ENCODE assay signal across 22 mouse cellular contexts in genomic region chr4:55603821-55604435, GRCm38 (mm10).
DNase-seq lines count a peak whose midpoint lies in the region; ATAC-seq and TF ChIP-seq lines count a peak whose summit lies in the region.
"Had no signal": no experiment of that assay in that cellular context is flagged by ENCODE, and none has a peak within 500 bp of the region (broad histone marks: within the 10 kb centered on the region; RNA-seq: fewer than 3 reads in every experiment).

No protein-coding gene starts in this region.

- 0 out of 2 replicates have a peak, but pooled peaks have one; percentile 35 for ATAC-seq in embryonic facial prominence, embryonic 12.5 days (ENCODE audit: insufficient number of reproducible peaks, insufficient read depth, low FRiP score, low TSS enrichment)
- ATAC-seq in hindbrain, embryonic 14.5 days (ENCODE audit: low FRiP score) = no peak
- no peak for ATAC-seq in hindbrain, embryonic 12.5 days (ENCODE audit: low FRiP score)
- peak; percentile 27; the same call in 1 of the 2 replicates for ATAC-seq in neural tube, embryonic 13.5 days (ENCODE audit: low read depth)
- ATAC-seq: CD4-positive, CD25-positive, alpha-beta regulatory T cell, adult 4 months; liver, postnatal 0 days had no signal

- no peaks in the 10 kb centered on the region for H3K9me3 ChIP-seq in embryonic facial prominence, embryonic 12.5 days
- H3K9me3 ChIP-seq in embryonic facial prominence, embryonic 10.5 days = no peaks in the 10 kb centered on the region
- no peaks in the 10 kb centered on the region for H3K9me3 ChIP-seq in hindbrain, embryonic 14.5 days (ENCODE audit: control insufficient read depth, low read length)
- H3K9me3 ChIP-seq in hindbrain, embryonic 12.5 days (replicated peaks) = no peaks in the 10 kb centered on the region
- no peaks in the 10 kb centered on the region for H3K9me3 ChIP-seq in neural tube, embryonic 13.5 days
- H3K9me3 ChIP-seq: forebrain, embryonic 10.5 days; heart, embryonic 13.5 days had no signal

- no peak overlapping the region for H3K9ac ChIP-seq in embryonic facial prominence, embryonic 12.5 days
- H3K9ac ChIP-seq in hindbrain, embryonic 14.5 days = no peak overlapping the region
- no peak overlapping the region for H3K9ac ChIP-seq in hindbrain, embryonic 12.5 days
- H3K9ac ChIP-seq in neural tube, embryonic 13.5 days = no peak overlapping the region
- H3K9ac ChIP-seq: heart, embryonic 13.5 days; liver, postnatal 0 days had no signal

- TF ChIP-seq CTCF in small intestine, adult 2 months (IDR thresholded peaks at IDR 0.05; ENCODE audit: extremely low read depth, insufficient read length, insufficient replicate concordance, low read depth, low read length) = no peak

- no peaks in the 10 kb centered on the region for H3K27me3 ChIP-seq in embryonic facial prominence, embryonic 12.5 days
- no peaks in the 10 kb centered on the region for H3K27me3 ChIP-seq in embryonic facial prominence, embryonic 10.5 days (replicated peaks; ENCODE audit: low read depth, poor library complexity, severe bottlenecking)
- H3K27me3 ChIP-seq in hindbrain, embryonic 14.5 days (ENCODE audit: control insufficient read depth, insufficient read depth, low read length) = no peaks in the 10 kb centered on the region
- H3K27me3 ChIP-seq in hindbrain, embryonic 12.5 days = no peaks in the 10 kb centered on the region
- no peaks in the 10 kb centered on the region for H3K27me3 ChIP-seq in neural tube, embryonic 13.5 days
- no peaks in the 10 kb centered on the region for H3K27me3 ChIP-seq in small intestine, adult 2 months (ENCODE audit: control insufficient read depth, insufficient read depth, low read length)
- H3K27me3 ChIP-seq: heart, embryonic 13.5 days had no signal

- DNase-seq in embryonic facial prominence, embryonic 10.5 days (ENCODE audit: low spot score) = no peak
- DNase-seq in hindbrain, embryonic 14.5 days (ENCODE audit: low spot score) = peak; percentile 50
- DNase-seq in neural tube, embryonic 10.5 days (ENCODE audit: extremely low spot score, low spot score) = no peak
- DNase-seq in spleen, postnatal 10 days (ENCODE audit: low spot score in 2 of 2) = no peak
- DNase-seq: adrenal gland, postnatal 25 days; cerebellum, adult 11 months; embryo, embryonic 11 days; heart, adult 11 months; kidney, adult 2 months; liver, postnatal 0 days; thymus, adult 2 months; thymus, postnatal 4 days had no signal

- H3K4me1 ChIP-seq in embryonic facial prominence, embryonic 12.5 days = no peaks in the 10 kb centered on the region
- H3K4me1 ChIP-seq in embryonic facial prominence, embryonic 10.5 days = no peaks in the 10 kb centered on the region
- 0 out of 2 replicates have a peak, but pooled peaks cover 3% of the 10 kb centered on the region for H3K4me1 ChIP-seq in hindbrain, embryonic 14.5 days (replicated peaks; ENCODE audit: control insufficient read depth, insufficient read depth, low read length)
- H3K4me1 ChIP-seq in hindbrain, embryonic 12.5 days = no peaks in the 10 kb centered on the region
- H3K4me1 ChIP-seq in neural tube, embryonic 13.5 days (replicated peaks) = peaks cover 6% of the 10 kb centered on the region; the same call in 1 of the 2 replicates
- H3K4me1 ChIP-seq in small intestine, adult 2 months (ENCODE audit: control insufficient read depth, insufficient read depth, insufficient read length, low read length) = peaks cover 33% of the 10 kb centered on the region; the same call in 1 of the 2 replicates
- H3K4me1 ChIP-seq: forebrain, embryonic 10.5 days had no signal

- TF ChIP-seq POLR2A in small intestine, adult 2 months (IDR thresholded peaks at IDR 0.05; ENCODE audit: low read depth, low read length) = no peak

- 82% methylated on average over 4 of the region's 4 CpGs for WGBS in embryonic facial prominence, embryonic 12.5 days
- 83% methylated on average over 4 of the region's 4 CpGs for WGBS in embryonic facial prominence, embryonic 10.5 days
- WGBS in hindbrain, embryonic 14.5 days = 72% methylated on average over 4 of the region's 4 CpGs
- WGBS in hindbrain, embryonic 12.5 days = 86% methylated on average over 4 of the region's 4 CpGs
- WGBS in neural tube, embryonic 13.5 days = 52% methylated on average over 4 of the region's 4 CpGs
- 81% methylated on average over 4 of the region's 4 CpGs for WGBS in small intestine, adult 2 months

- no peaks in the 10 kb centered on the region for H3K36me3 ChIP-seq in embryonic facial prominence, embryonic 12.5 days
- H3K36me3 ChIP-seq in embryonic facial prominence, embryonic 10.5 days (replicated peaks) = no peaks in the 10 kb centered on the region
- no peaks in the 10 kb centered on the region for H3K36me3 ChIP-seq in hindbrain, embryonic 14.5 days (replicated peaks; ENCODE audit: control insufficient read depth, insufficient read depth)
- H3K36me3 ChIP-seq in hindbrain, embryonic 12.5 days = no peaks in the 10 kb centered on the region
- no peaks in the 10 kb centered on the region for H3K36me3 ChIP-seq in neural tube, embryonic 13.5 days
- H3K36me3 ChIP-seq in small intestine, adult 2 months (ENCODE audit: control insufficient read depth, insufficient read depth, low read length) = no peaks in the 10 kb centered on the region
- H3K36me3 ChIP-seq: forebrain, embryonic 10.5 days; heart, embryonic 13.5 days had no signal

- no peak overlapping the region for H3K27ac ChIP-seq in embryonic facial prominence, embryonic 12.5 days
- H3K27ac ChIP-seq in embryonic facial prominence, embryonic 10.5 days (replicated peaks) = no peak overlapping the region
- no peak overlapping the region for H3K27ac ChIP-seq in hindbrain, embryonic 14.5 days
- H3K27ac ChIP-seq in hindbrain, embryonic 12.5 days = no peak overlapping the region
- no peak overlapping the region for H3K27ac ChIP-seq in neural tube, embryonic 13.5 days (replicated peaks)
- H3K27ac ChIP-seq in small intestine, adult 2 months (ENCODE audit: insufficient read depth, low read depth, low read length) = peak overlapping the region; percentile 90; the same call in 1 of the 2 replicates
- H3K27ac ChIP-seq: forebrain, embryonic 10.5 days; heart, embryonic 13.5 days; kidney, postnatal 0 days had no signal

- H3K4me3 ChIP-seq in embryonic facial prominence, embryonic 12.5 days = no peak overlapping the region
- no peak overlapping the region for H3K4me3 ChIP-seq in embryonic facial prominence, embryonic 10.5 days
- no peak overlapping the region for H3K4me3 ChIP-seq in hindbrain, embryonic 14.5 days (replicated peaks; ENCODE audit: low read length)
- H3K4me3 ChIP-seq in hindbrain, embryonic 12.5 days = no peak overlapping the region
- H3K4me3 ChIP-seq in neural tube, embryonic 13.5 days = no peak overlapping the region
- no peak overlapping the region for H3K4me3 ChIP-seq in small intestine, adult 2 months (ENCODE audit: low read depth, low read length)
- H3K4me3 ChIP-seq: forebrain, embryonic 10.5 days; heart, embryonic 13.5 days had no signal

- H3K4me2 ChIP-seq in embryonic facial prominence, embryonic 12.5 days (replicated peaks) = no peak overlapping the region
- no peak overlapping the region for H3K4me2 ChIP-seq in hindbrain, embryonic 14.5 days (replicated peaks)
- no peak overlapping the region for H3K4me2 ChIP-seq in hindbrain, embryonic 12.5 days (replicated peaks)
- H3K4me2 ChIP-seq in neural tube, embryonic 13.5 days = no peak overlapping the region
- H3K4me2 ChIP-seq: heart, embryonic 13.5 days; liver, embryonic 11.5 days; midbrain, embryonic 11.5 days had no signal

Comparison
In these comparisons a context has a peak if more than half of its experiments do, and no peak if none do; other contexts are left out.
1. ATAC-seq: peak in embryonic facial prominence, embryonic 12.5 days (single experiment) and neural tube, embryonic 13.5 days (single experiment); none in hindbrain, embryonic 14.5 days (single experiment) and hindbrain, embryonic 12.5 days (single experiment).